Mouse (Mus musculus): ENCODE data around the gene Frmd4a.

DNA sequence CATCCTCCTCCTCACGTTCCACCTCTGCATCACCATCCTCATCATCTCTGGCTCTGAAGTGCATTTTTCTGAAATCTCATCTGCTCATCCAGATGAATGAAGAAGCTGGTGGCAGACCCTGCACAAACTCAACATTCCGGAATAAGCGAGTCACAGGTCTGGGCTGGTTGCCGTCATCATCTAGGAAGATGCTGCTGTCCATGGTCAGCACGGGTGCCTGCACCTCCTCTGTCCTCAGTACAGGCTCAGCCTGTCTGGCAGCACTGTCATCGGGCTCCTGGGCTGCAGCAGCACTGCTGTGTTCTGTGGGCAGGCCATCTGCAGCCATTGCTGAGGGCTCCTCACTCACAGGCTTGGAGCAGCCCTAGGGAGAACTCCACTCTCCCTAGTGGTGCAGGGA is 149.6 kb downstream of the Frmd4a start:
- TF ChIP-seq POLR2A (IDR thresholded peaks at IDR 0.05; ENCODE audit: borderline replicate concordance, control insufficient read depth, low read depth, low read length) (no peak), CTCF (IDR thresholded peaks at IDR 0.05; ENCODE audit: control insufficient read depth, insufficient read depth, low read length) (no peak)

All from bone marrow, adult 2 months (tissue).